Mouse (Mus musculus) large intestine, adult 2 months (tissue): Measurements from ENCODE around the gene Sec23ip. TPM values are rescaled to one million over a fixed set of nuclear protein-coding genes. Genes with fewer than 3 reads are reported as not detected.
A peak's percentile ranks its signal among the peaks of the same experiment; 100 is the strongest.
"Not testable (repeated sequence)": the region's sequence is repeated elsewhere in the genome, so short reads cannot be mapped to it uniquely, and the experiment has no call there.

Experiments used
- DNase-seq: peaks from one replicate; pipeline ENCODE4 v3.0.0-alpha.2; 2012; ENCODE audit warnings: low read depth, low spot score
- WGBS: fragments of 180-500 bp; shearing (Covaris S2); methylation state at CpG from one replicate; pipeline ENCODE4 v1.1.7; 2018; 5-methylcytosine and 5-hydroxymethylcytosine counted together
- polyA plus RNA-seq: library from polyadenylated mRNA; depleted of rRNA; stranded (reverse); fragments of >200 nt; gene quantifications from 2 replicates; pipeline ENCODE4 v1.2.3, GENCODE M21; 2012; rRNA removed

Sec23ip gene
- 10.2 and 30.0 TPM in 2 replicates for polyA plus RNA-seq

GRCm38 (mm10) chr7:128744684-128745485 is at the start of gene Sec23ip:
TSS of gene Sec23ip (plus strand) at chr7:128744943.
- peak; percentile 98 for DNase-seq

GRCm38 (mm10) chr7:128699959-128700358 is 44.8 kb upstream of the Sec23ip start:
- not testable (repeated sequence) for DNase-seq
- 85% methylated on average over 6 of the region's 6 CpGs for WGBS

More at GRCm38 (mm10) chr7:128744684-128745485, at the start of gene Sec23ip:
- under 1% methylated on average over 55 of the region's 55 CpGs for WGBS

- WGBS = 25% methylated on average over 4 of the region's 4 CpGs
- no peak for DNase-seq
Measured at GRCm38 (mm10) chr7:128705735-128706134, 39.0 kb upstream of the Sec23ip start.

GRCm38 (mm10) chr7:128717991-128718390 is 26.8 kb upstream of the Sec23ip start:
- no peak for DNase-seq
- WGBS = 70% methylated on average over 4 of the region's 4 CpGs

GRCm38 (mm10) chr7:128724761-128725160 is 20.0 kb upstream of the Sec23ip start:
- WGBS = 28% methylated on average over 4 of the region's 4 CpGs
- no peak for DNase-seq

GRCm38 (mm10) chr7:128725189-128725588 is 19.6 kb upstream of the Sec23ip start:
- DNase-seq = no peak
- 77% methylated on average over 9 of the region's 9 CpGs for WGBS

- WGBS = 89% methylated on average over 10 of the region's 10 CpGs
- no peak for DNase-seq
Measured at GRCm38 (mm10) chr7:128726999-128727398, 17.7 kb upstream of the Sec23ip start.

- DNase-seq = no peak
- 74% methylated on average over 5 of the region's 5 CpGs for whole genome bisulfite sequencing
Measured at GRCm38 (mm10) chr7:128727701-128728100, 17.0 kb upstream of the Sec23ip start.

- 33% methylated on average over 10 of the region's 10 CpGs for WGBS
- no peak for DNase-seq
Measured at GRCm38 (mm10) chr7:128728738-128729137, 16.0 kb upstream of the Sec23ip start.

- 33% methylated on average over 2 of the region's 2 CpGs for WGBS
- no peak for DNase-seq
Measured at GRCm38 (mm10) chr7:128731585-128731984, 13.2 kb upstream of the Sec23ip start.

GRCm38 (mm10) chr7:128738041-128738440 is 6.7 kb upstream of the Sec23ip start:
- 29% methylated on average over 5 of the region's 5 CpGs for WGBS
- DNase-seq = no peak

GRCm38 (mm10) chr7:128739116-128739461 is 5.7 kb upstream of the Sec23ip start:
- DNase-seq = no peak
- 1% methylated on average over 15 of the region's 15 CpGs for WGBS

- WGBS = 1% methylated on average over 77 of the region's 80 CpGs
- DNase-seq = no peak
Measured at GRCm38 (mm10) chr7:128739462-128740277, 5.1 kb upstream of the Sec23ip start.

- WGBS = under 1% methylated on average over 35 of the region's 35 CpGs
- peak; percentile 73 for DNase-seq
Measured at GRCm38 (mm10) chr7:128740334-128740733, 4.4 kb upstream of the Sec23ip start, which contains the start of gene Mcmbp. TSS of gene Mcmbp (minus strand) at chr7:128740495.

GRCm38 (mm10) chr7:128743898-128744297 is 845 bp upstream of the Sec23ip start:
- no peak for DNase-seq
- 51% methylated on average over 2 of the region's 2 CpGs for WGBS

- WGBS = 82% methylated on average over 10 of the region's 10 CpGs
Measured at GRCm38 (mm10) chr7:128746151-128746550, 1.4 kb downstream of the Sec23ip start.

GRCm38 (mm10) chr7:128748758-128749157 is 4.0 kb downstream of the Sec23ip start:
- no peak for DNase-seq
- 37% methylated on average over 3 of the region's 3 CpGs for WGBS

More at GRCm38 (mm10) chr7:128746151-128746550, 1.4 kb downstream of the Sec23ip start:
- no peak for DNase-seq

- WGBS = 92% methylated on average over 9 of the region's 9 CpGs
- no peak for DNase-seq
Measured at GRCm38 (mm10) chr7:128750296-128750695, 5.6 kb downstream of the Sec23ip start.

- DNase-seq = no peak
- 84% methylated on average over 4 of the region's 4 CpGs for WGBS
Measured at GRCm38 (mm10) chr7:128752012-128752411, 7.3 kb downstream of the Sec23ip start.

- no peak for DNase-seq
- 89% methylated on average over 1 of the region's 1 CpGs for WGBS
Measured at GRCm38 (mm10) chr7:128755396-128755795, 10.7 kb downstream of the Sec23ip start.
